Mouse (Mus musculus) CH12.LX (cell line): ENCODE measurements around the gene Yae1d1. TPM values are rescaled to one million over a fixed set of nuclear protein-coding genes. Genes with fewer than 3 reads are reported as not detected.

Source experiments
- DNase-seq: peaks from one replicate; pipeline ENCODE4 v3.0.0-alpha.2; 2013; ENCODE audit errors: extremely low read depth
- H3K27ac ChIP-seq: 2 replicates; pipeline ENCODE4 v1.5.1; 2012; ENCODE audit warnings: low read depth, mild to moderate bottlenecking, control low read depth, moderate library complexity; ENCODE audit not compliant: insufficient read depth
- H3K27me3 ChIP-seq: replicated peaks from 2 replicates; pipeline ENCODE3; 2012; ENCODE audit warnings: inconsistent platforms
- H3K36me3 ChIP-seq, 2 experiments: replicated peaks in 1 of 2; 2 replicates each; pipeline versions ENCODE3 to v1.6.1; 2012; ENCODE audit warnings: inconsistent platforms in 1 of 2, low read length in 1 of 2, mild to moderate bottlenecking in 1 of 2, mixed read lengths in 1 of 2, moderate library complexity in 1 of 2; ENCODE audit not compliant: control insufficient read depth in 1 of 2, insufficient read depth in 1 of 2
- H3K4me1 ChIP-seq, 2 experiments: 2 replicates each; pipeline ENCODE4 v1.6.1; 2012; ENCODE audit warnings: inconsistent platforms in 1 of 2, moderate library complexity in 1 of 2; ENCODE audit not compliant: insufficient read depth in 2 of 2, control insufficient read depth in 1 of 2
- H3K4me2 ChIP-seq: 2 replicates; pipeline ENCODE4 v1.6.1; 2012; ENCODE audit warnings: low read depth, mild to moderate bottlenecking, control low read depth; ENCODE audit not compliant: poor library complexity, insufficient read depth, severe bottlenecking
- H3K4me3 ChIP-seq, 3 experiments: fragments of 150-350 bp in 1 of 3; sonication (generic) in 1 of 3; replicated peaks in 1 of 3; 2 replicates each; pipeline versions ENCODE3 to v1.5.1; 2011 to 2012; ENCODE audit warnings: low read depth in 2 of 3, low read length in 2 of 3, mild to moderate bottlenecking in 2 of 3, moderate library complexity in 2 of 3, control low read depth in 1 of 3, improper control_type of control experiment in 1 of 3, inconsistent platforms in 1 of 3, mixed read lengths in 1 of 3; ENCODE audit not compliant: poor library complexity in 1 of 3
- H3K79me2 ChIP-seq: replicated peaks from 2 replicates; pipeline ENCODE4 v1.6.1; 2012; ENCODE audit warnings: mild to moderate bottlenecking, moderate library complexity; ENCODE audit not compliant: control insufficient read depth, poor library complexity, insufficient read depth, severe bottlenecking; ENCODE audit errors: extremely low read depth
- H3K9ac ChIP-seq: 2 replicates; pipeline ENCODE4 v1.6.1; 2012; ENCODE audit warnings: low read depth, mild to moderate bottlenecking, control low read depth, moderate library complexity; ENCODE audit not compliant: insufficient read depth
- H3K9me3 ChIP-seq: replicated peaks from 2 replicates; pipeline ENCODE3; 2012; ENCODE audit warnings: low read length, inconsistent platforms, mixed read lengths
- CHD1 ChIP-seq: IDR thresholded peaks from 2 replicates; pipeline ENCODE4 v1.6.1; 2012; ENCODE audit warnings: low read depth, low read length, improper control_type of control experiment, inconsistent platforms
- CHD2 ChIP-seq: IDR thresholded peaks from 2 replicates; pipeline ENCODE4 v1.6.1; 2011; ENCODE audit warnings: low read length, improper control_type of control experiment
- CTCF ChIP-seq, 2 experiments: IDR thresholded peaks in 1 of 2; conservative IDR thresholded peaks in 1 of 2; 2 replicates each; pipeline ENCODE4 v1.5.1; 2011 to 2012; ENCODE audit warnings: low read depth in 2 of 2, low read length in 2 of 2, improper control_type of control experiment in 1 of 2, inconsistent platforms in 1 of 2, mild to moderate bottlenecking in 1 of 2, moderate library complexity in 1 of 2
- ETS1 ChIP-seq: conservative IDR thresholded peaks from 2 replicates; pipeline ENCODE4 v1.6.1; 2012; ENCODE audit warnings: low read depth, mild to moderate bottlenecking, inconsistent platforms, low read length, improper control_type of control experiment, moderate library complexity
- HCFC1 ChIP-seq: IDR thresholded peaks from 2 replicates; pipeline ENCODE4 v1.6.1; 2012; ENCODE audit warnings: low read depth, mild to moderate bottlenecking, inconsistent platforms, low read length, improper control_type of control experiment
- IRF4 ChIP-seq: IDR thresholded peaks from 2 replicates; pipeline ENCODE4 v1.6.1; 2014; ENCODE audit warnings: low read depth, mild to moderate bottlenecking, inconsistent platforms, low read length, improper control_type of control experiment
- JUN ChIP-seq: IDR thresholded peaks from 2 replicates; pipeline ENCODE4 v1.6.1; 2011; ENCODE audit warnings: low read depth, mild to moderate bottlenecking, low read length, improper control_type of control experiment, moderate library complexity; ENCODE audit not compliant: insufficient read depth
- JUND ChIP-seq: conservative IDR thresholded peaks from 2 replicates; pipeline ENCODE4 v1.6.1; 2011; ENCODE audit warnings: low read depth, low read length, improper control_type of control experiment
- KAT2A ChIP-seq: IDR thresholded peaks from 2 replicates; pipeline ENCODE4 v1.6.1; 2012; ENCODE audit warnings: low read length, improper control_type of control experiment, inconsistent platforms; ENCODE audit not compliant: insufficient replicate concordance
- MAFK ChIP-seq: IDR thresholded peaks from 2 replicates; pipeline ENCODE4 v1.6.1; 2011; ENCODE audit warnings: low read length, improper control_type of control experiment; ENCODE audit not compliant: insufficient replicate concordance
- MAX ChIP-seq: IDR thresholded peaks from 2 replicates; pipeline ENCODE4 v1.6.1; 2011; ENCODE audit warnings: low read length, improper control_type of control experiment
- MAZ ChIP-seq: IDR thresholded peaks from 2 replicates; pipeline ENCODE4 v1.6.1; 2012; ENCODE audit warnings: low read depth, mild to moderate bottlenecking, inconsistent platforms, low read length, improper control_type of control experiment, moderate library complexity
- MEF2A ChIP-seq: IDR thresholded peaks from 2 replicates; pipeline ENCODE4 v1.6.1; 2014; ENCODE audit warnings: low read depth, mild to moderate bottlenecking, inconsistent platforms, low read length, improper control_type of control experiment, borderline replicate concordance
- NELFE ChIP-seq: IDR thresholded peaks from 2 replicates; pipeline ENCODE4 v1.6.1; 2011; ENCODE audit warnings: low read depth, low read length, improper control_type of control experiment
- NRF1 ChIP-seq: IDR thresholded peaks from 2 replicates; pipeline ENCODE4 v1.6.1; 2014; ENCODE audit warnings: low read depth, mild to moderate bottlenecking, inconsistent platforms, low read length, improper control_type of control experiment, moderate library complexity
- PAX5 ChIP-seq: IDR thresholded peaks from 2 replicates; pipeline ENCODE4 v1.6.1; 2012; ENCODE audit warnings: low read length, inconsistent platforms, mixed read lengths
- POLR2AphosphoS2 ChIP-seq: IDR thresholded peaks from 2 replicates; pipeline ENCODE4 v1.6.1; 2011; ENCODE audit warnings: low read depth, low read length, improper control_type of control experiment
- RAD21 ChIP-seq: IDR thresholded peaks from 2 replicates; pipeline ENCODE4 v1.6.1; 2011; ENCODE audit warnings: low read depth, mild to moderate bottlenecking, low read length, improper control_type of control experiment, moderate library complexity
- RCOR1 ChIP-seq: conservative IDR thresholded peaks from 2 replicates; pipeline ENCODE4 v1.6.1; 2012; ENCODE audit warnings: low read depth, mild to moderate bottlenecking, inconsistent platforms, low read length, improper control_type of control experiment
- SIN3A ChIP-seq: IDR thresholded peaks from 2 replicates; pipeline ENCODE4 v1.6.1; 2012; ENCODE audit warnings: low read length, improper control_type of control experiment, inconsistent platforms
- TBP ChIP-seq: conservative IDR thresholded peaks from 2 replicates; pipeline ENCODE4 v1.6.1; 2011; ENCODE audit warnings: low read depth, low read length, improper control_type of control experiment
- TCF12 ChIP-seq: IDR thresholded peaks from 2 replicates; pipeline ENCODE4 v1.6.1; 2014; ENCODE audit warnings: low read depth, mild to moderate bottlenecking, inconsistent platforms, low read length, improper control_type of control experiment
- ZC3H11A ChIP-seq: IDR thresholded peaks from 2 replicates; pipeline ENCODE4 v1.6.1; 2012; ENCODE audit warnings: low read depth, mild to moderate bottlenecking, inconsistent platforms, low read length, improper control_type of control experiment
- dilution Hi-C: fragments of 300-500 bp; cut with MboI; formaldehyde crosslinking; loops from 2 replicates; pipeline ENCODE4 v1.14.3; 2020; ENCODE audit warnings: low sequenced_read_pairs; ENCODE audit not compliant: extremely low pct_unique_long_range_greater_than_20kb, extremely low pct_ligation_motif_present
- in situ Hi-C: fragments of 300-500 bp; cut with MboI; formaldehyde crosslinking; loops from 3 replicates; pipeline ENCODE4 v1.14.3; 2019; ENCODE audit warnings: low sequenced_read_pairs, low pct_ligation_motif_present, low pct_unique_long_range_greater_than_20kb, mixed read lengths
- polyA plus RNA-seq: library from polyadenylated mRNA; unstranded; fragments of >175 nt; gene quantifications from 2 replicates; pipeline ENCODE4 v1.2.1, GENCODE M21; 2012; ENCODE audit warnings: low read depth; ENCODE audit not compliant: insufficient read length
- total RNA-seq, 2 experiments: library from RNA; depleted of rRNA; stranded (reverse); fragments of 300-350 nt in 1 of 2; fragments of >200 nt in 1 of 2; gene quantifications; 2 replicates each; pipeline ENCODE4 v1.2.3; 2012 to 2014

Yae1d1 gene
- total and polyA plus RNA-seq, 3 experiments: 18.7 to 54.3 (median 26.0) TPM

DNA sequence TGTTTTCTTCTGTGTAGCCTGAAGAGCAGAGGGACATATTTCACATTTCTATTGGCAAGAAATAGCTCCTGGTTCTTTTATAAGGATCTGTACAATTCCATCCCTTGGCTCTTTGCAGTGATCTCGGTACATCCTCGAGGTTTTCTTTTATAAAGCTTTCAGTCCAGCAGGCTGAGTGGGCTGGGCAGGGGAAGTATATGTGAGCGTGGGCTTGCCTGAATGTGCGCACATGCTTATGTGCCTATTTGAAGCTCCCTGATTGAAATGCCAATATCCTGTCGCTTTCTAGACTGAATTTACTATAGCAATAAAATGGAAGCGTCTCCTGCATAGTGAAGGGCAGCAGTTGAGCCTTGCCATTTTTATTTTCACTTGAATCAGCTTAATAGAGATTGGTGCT, 20.1 kb upstream of the Yae1d1 start:
- no peak overlapping the region for H3K4me2 ChIP-seq
- in situ Hi-C loops: no loop called here
- dilution Hi-C loops: no loop called here

DNA sequence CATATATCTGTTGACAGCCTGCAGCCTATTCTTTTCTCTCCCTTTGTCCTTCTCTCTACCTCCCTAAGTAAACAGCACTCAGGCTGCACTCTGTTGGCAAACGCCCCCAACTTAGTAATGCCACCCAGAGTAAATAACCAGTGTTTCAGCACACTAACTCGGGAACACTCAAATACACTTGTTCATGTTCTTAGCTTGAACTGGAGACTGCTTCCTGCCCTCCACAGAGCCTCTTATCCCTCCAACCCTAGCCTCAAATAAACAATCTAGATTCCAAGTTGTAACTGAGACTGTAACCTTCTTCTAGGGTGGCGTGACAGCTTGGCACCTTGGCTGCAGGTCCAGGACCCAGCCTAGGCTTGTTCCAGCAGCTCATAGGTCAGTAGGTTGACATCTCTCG, 17.9 kb upstream of the Yae1d1 start:
- H3K9me3 ChIP-seq: no peaks in the 10 kb centered on the region
- H3K4me3 ChIP-seq: no peak overlapping the region
- H3K36me3 ChIP-seq: no peaks in the 10 kb centered on the region
- DNase-seq: no peak
- no peaks in the 10 kb centered on the region for H3K79me2 ChIP-seq
- no peak overlapping the region for H3K4me2 ChIP-seq
- dilution Hi-C loops: no loop called here
- no peaks in the 10 kb centered on the region for H3K4me1 ChIP-seq
- TF ChIP-seq ETS1: no peak
- no peak for TF ChIP-seq TCF12
- no peak for TF ChIP-seq JUND
- TF ChIP-seq, all 38 proteins: peak for 0
- Histone ChIP-seq H3K9ac (no peak overlapping the region), H3K27ac (no peak overlapping the region), H3K27me3 (no peaks in the 10 kb centered on the region)
- in situ Hi-C loops: no loop called here

More for the DNA sequence above, 20.1 kb upstream of the Yae1d1 start:
- no peaks in the 10 kb centered on the region for H3K79me2 ChIP-seq
- H3K9ac ChIP-seq: no peak overlapping the region
- peaks cover 0 to 4% of the 10 kb centered on the region in 2 experiments; a peak in 2 of 4 replicates for H3K4me1 ChIP-seq
- H3K27me3 ChIP-seq: no peaks in the 10 kb centered on the region
- H3K36me3 ChIP-seq: no peaks in the 10 kb centered on the region
- H3K9me3 ChIP-seq: no peaks in the 10 kb centered on the region
- H3K27ac ChIP-seq: no peak overlapping the region
- no peak for DNase-seq
- no peak overlapping the region for H3K4me3 ChIP-seq
- TF ChIP-seq KAT2A (no peak), SIN3A (no peak), PAX5 (no peak), JUND (no peak), RAD21 (no peak), MAZ (no peak), TBP (no peak), POLR2AphosphoS2 (no peak), CHD2 (no peak), CHD1 (no peak), HCFC1 (no peak), IRF4 (no peak), MAX (no peak)
- TF ChIP-seq, all 38 proteins: peak for 0

DNA sequence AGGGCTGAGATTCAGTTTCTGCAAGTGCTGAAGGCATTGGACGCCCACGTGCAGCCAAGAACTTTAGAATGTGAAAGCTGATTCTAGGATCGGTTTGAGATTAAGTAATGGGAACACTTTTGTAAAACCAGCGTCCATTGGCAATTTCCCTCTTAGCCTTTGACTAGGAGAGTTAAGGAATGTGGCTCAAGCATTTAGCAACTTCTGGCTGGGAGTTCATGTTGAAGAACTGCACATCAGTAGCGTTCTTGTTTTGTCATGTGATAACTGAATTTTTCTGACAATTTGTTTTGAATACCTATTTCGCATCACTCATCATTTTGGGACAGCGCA, 332 bp upstream of the Yae1d1 start:
- H3K9ac ChIP-seq: 0 out of 2 replicates have a peak overlapping the region, but pooled peaks have one; percentile 10
- peaks cover 9% of the 10 kb centered on the region for H3K79me2 ChIP-seq
- H3K27me3 ChIP-seq: no peaks in the 10 kb centered on the region
- no peak for TF ChIP-seq RCOR1
- TF ChIP-seq JUND: no peak
- TF ChIP-seq ZC3H11A: no peak
- TF ChIP-seq NELFE: no peak
- no peak for TF ChIP-seq JUN
- no peak for TF ChIP-seq MAFK
- no peak for TF ChIP-seq NRF1
- TF ChIP-seq MAX: no peak
- TF ChIP-seq MEF2A: no peak
- TF ChIP-seq TCF12: no peak
- no peak for TF ChIP-seq CTCF (conservative IDR thresholded peaks at IDR 0.05 in 1 of 2, IDR thresholded peaks at IDR 0.05 in 1 of 2; ENCODE audit: low read depth in 2 of 2, low read length in 2 of 2)
- TF ChIP-seq, all 38 proteins: peak for 0
- Histone ChIP-seq H3K4me3 (peak overlapping the region; percentile 94 to 100 (median 95)), H3K27ac (no peak overlapping the region), H3K36me3 (peaks cover 4 to 10% of the 10 kb centered on the region in 2 experiments), H3K4me1 (peaks cover 2 to 14% of the 10 kb centered on the region in 2 experiments; a peak in 2 of 4 replicates), H3K9me3 (no peaks in the 10 kb centered on the region), H3K4me2 (peak overlapping the region; percentile 27; the same call in 1 of the 2 replicates)
- DNase-seq: no peak
- in situ Hi-C loops (loop anchor here (10.0 to 25.0 kb wide), 2 partner anchors 49 to 256 kb away; partner anchors contain the start of gene Rala), dilution Hi-C loops (no loop called here)
